Mouse (Mus musculus) lung, embryonic 16.5 days (tissue): ENCODE data around the gene Pla2g10. TPM values are rescaled to one million over a fixed set of nuclear protein-coding genes. Genes with fewer than 3 reads are reported as not detected.
"Not testable (repeated sequence)": the region's sequence is repeated elsewhere in the genome, so short reads cannot be mapped to it uniquely, and the experiment has no call there.

Experiments used
- ATAC-seq: fragments of 200-750 bp; cut with Nextera tagmentation; 2 replicates; pipeline ENCODE4 v1.8.0; 2017; ENCODE audit warnings: low read depth, mild to moderate bottlenecking, moderate library complexity
- H3K27ac ChIP-seq: fragments of 300-500 bp; sonication (generic); 2 replicates; pipeline ENCODE4 v1.5.1; 2014; ENCODE audit warnings: mild to moderate bottlenecking, control low read depth, low read length
- H3K27me3 ChIP-seq: fragments of 300-500 bp; sonication (generic); 2 replicates; pipeline ENCODE4 v1.6.1; 2014; ENCODE audit warnings: low read depth, low read length, mixed read lengths; ENCODE audit not compliant: control insufficient read depth, insufficient read depth
- H3K36me3 ChIP-seq: fragments of 300-500 bp; sonication (generic); 2 replicates; pipeline ENCODE4 v1.6.1; 2014; ENCODE audit warnings: low read length; ENCODE audit not compliant: control insufficient read depth, insufficient read depth
- H3K4me1 ChIP-seq: fragments of 300-500 bp; sonication (generic); replicated peaks from 2 replicates; pipeline ENCODE4 v1.6.1; 2014; ENCODE audit warnings: low read length, mixed read lengths; ENCODE audit not compliant: control insufficient read depth, insufficient read depth
- H3K4me2 ChIP-seq: fragments of 300-500 bp; sonication (generic); 2 replicates; pipeline ENCODE4 v1.6.1; 2014; ENCODE audit warnings: low read depth, low read length, control low read depth
- H3K4me3 ChIP-seq: fragments of 300-500 bp; sonication (generic); 2 replicates; pipeline ENCODE4 v1.5.1; 2014; ENCODE audit warnings: mild to moderate bottlenecking, low read length, control low read depth
- H3K9ac ChIP-seq: fragments of 300-500 bp; sonication (generic); 2 replicates; pipeline ENCODE4 v1.6.1; 2014; ENCODE audit warnings: low read length, control low read depth
- H3K9me3 ChIP-seq: fragments of 300-500 bp; sonication (generic); 2 replicates; pipeline ENCODE4 v1.6.1; 2016; ENCODE audit warnings: low read length; ENCODE audit not compliant: control insufficient read depth
- WGBS: fragments of 180-500 bp; shearing (Covaris S2); extraction: QIAGEN DNeasy Blood & Tissue Kit; methylation state at CpG from one replicate; pipeline ENCODE4 v1.1.7; 2014; 5-methylcytosine and 5-hydroxymethylcytosine counted together
- polyA plus RNA-seq: library from polyadenylated mRNA; unstranded; fragments of >200 nt; fragmentation: Nextera tagmentation; extraction: Ambion mirVana; gene quantifications from 2 replicates; pipeline ENCODE4 v1.2.1, GENCODE M21; 2015

Gene Pla2g10
- polyA plus RNA-seq, 1 experiment from 2014 or later, result 4.0 TPM

GRCm38 (mm10) chr16:13754400-13755190 is 23.8 kb upstream of the Pla2g10 start:
- under 1% methylated on average over 65 of the region's 65 CpGs for WGBS
- Histone ChIP-seq H3K27me3 (no peaks in the 10 kb centered on the region), H3K9ac (peak overlapping the region; percentile 76), H3K4me3 (peak overlapping the region; percentile 77), H3K4me2 (peak overlapping the region; percentile 98), H3K36me3 (no peaks in the 10 kb centered on the region), H3K9me3 (no peaks in the 10 kb centered on the region), H3K27ac (no peak overlapping the region), H3K4me1 (no peaks in the 10 kb centered on the region)
- peak; percentile 99 for ATAC-seq

GRCm38 (mm10) chr16:13753986-13754385 is 23.2 kb upstream of the Pla2g10 start:
- WGBS, result 52% methylated on average over 8 of the region's 8 CpGs

GRCm38 (mm10) chr16:13750626-13751025 is 19.8 kb upstream of the Pla2g10 start:
- Histone ChIP-seq H3K36me3 (no peaks in the 10 kb centered on the region), H3K4me3 (no peak overlapping the region), H3K4me2 (no peak overlapping the region), H3K9me3 (no peaks in the 10 kb centered on the region), H3K9ac (no peak overlapping the region), H3K27ac (no peak overlapping the region), H3K27me3 (no peaks in the 10 kb centered on the region), H3K4me1 (no peaks in the 10 kb centered on the region)
- ATAC-seq, result no peak
- 90% methylated on average over 13 of the region's 13 CpGs for WGBS

More at GRCm38 (mm10) chr16:13753986-13754385, 23.2 kb upstream of the Pla2g10 start:
- H3K4me1 ChIP-seq, result no peaks in the 10 kb centered on the region
- peak overlapping the region; percentile 77 for H3K4me3 ChIP-seq
- H3K27me3 ChIP-seq, result no peaks in the 10 kb centered on the region
- no peak overlapping the region for H3K9ac ChIP-seq
- no peak for ATAC-seq
- H3K36me3 ChIP-seq, result no peaks in the 10 kb centered on the region
- H3K9me3 ChIP-seq, result no peaks in the 10 kb centered on the region
- peak overlapping the region; percentile 98 for H3K4me2 ChIP-seq
- no peak overlapping the region for H3K27ac ChIP-seq

GRCm38 (mm10) chr16:13749981-13750380 is 19.2 kb upstream of the Pla2g10 start:
- Histone ChIP-seq H3K27ac (no peak overlapping the region), H3K4me2 (no peak overlapping the region), H3K27me3 (no peaks in the 10 kb centered on the region), H3K4me3 (no peak overlapping the region), H3K9me3 (no peaks in the 10 kb centered on the region), H3K4me1 (no peaks in the 10 kb centered on the region), H3K9ac (no peak overlapping the region), H3K36me3 (no peaks in the 10 kb centered on the region)
- no peak for ATAC-seq
- 50% methylated on average over 3 of the region's 3 CpGs for WGBS

DNA sequence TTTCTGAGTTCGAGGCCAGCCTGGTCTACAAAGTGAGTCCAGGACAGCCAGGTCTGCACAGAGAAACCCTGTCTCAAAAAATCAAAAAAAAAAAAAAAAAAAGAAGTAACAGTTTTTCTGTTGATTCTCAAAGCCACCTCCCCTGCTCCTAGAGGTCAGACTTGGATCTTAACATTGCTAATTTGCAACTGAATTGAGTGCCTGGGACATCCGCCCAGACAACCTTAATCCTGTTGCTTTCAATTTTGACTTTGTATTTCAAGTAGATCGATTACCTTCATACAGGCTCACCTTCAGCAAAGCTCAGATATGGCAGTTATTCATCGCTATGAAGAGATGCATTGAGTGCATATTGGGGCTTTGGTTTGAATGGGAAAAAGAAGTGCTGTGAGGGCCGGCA is 18.5 kb upstream of the Pla2g10 start:
- Histone ChIP-seq H3K4me1 (no peaks in the 10 kb centered on the region), H3K36me3 (no peaks in the 10 kb centered on the region), H3K4me2 (no peak overlapping the region), H3K4me3 (no peak overlapping the region), H3K27me3 (no peaks in the 10 kb centered on the region), H3K9ac (no peak overlapping the region), H3K9me3 (no peaks in the 10 kb centered on the region), H3K27ac (no peak overlapping the region)
- WGBS, result 65% methylated on average over 5 of the region's 5 CpGs
- ATAC-seq, result no peak

- 25% methylated on average over 10 of the region's 10 CpGs for WGBS
- not testable (repeated sequence) for ATAC-seq, H3K36me3 ChIP-seq, H3K9ac ChIP-seq, H3K4me1 ChIP-seq, H3K27me3 ChIP-seq, H3K4me2 ChIP-seq, H3K4me3 ChIP-seq, H3K27ac ChIP-seq, H3K9me3 ChIP-seq
Measured at GRCm38 (mm10) chr16:13748813-13749212, 18.0 kb upstream of the Pla2g10 start.

DNA sequence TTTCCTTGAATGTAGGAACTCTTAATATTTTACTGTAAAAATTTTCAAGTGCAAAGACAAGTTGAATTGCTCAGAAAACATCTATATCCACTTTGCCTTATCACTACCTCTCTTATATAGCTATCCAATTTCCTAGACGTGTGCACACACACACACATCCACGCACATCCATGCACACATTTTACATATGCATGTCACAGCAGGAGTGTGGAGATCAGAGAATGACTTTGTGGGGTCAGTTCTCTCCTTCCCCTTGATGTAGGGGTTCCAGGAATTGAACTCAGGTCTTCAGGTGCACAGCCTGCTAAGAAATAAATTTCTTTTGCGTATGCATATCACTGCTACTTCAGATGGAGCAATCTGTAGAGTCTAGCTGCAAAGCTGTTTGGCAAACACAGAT is 17.3 kb upstream of the Pla2g10 start:
- 64% methylated on average over 3 of the region's 3 CpGs for WGBS
- Histone ChIP-seq H3K27ac (no peak overlapping the region), H3K4me3 (no peak overlapping the region), H3K27me3 (no peaks in the 10 kb centered on the region), H3K4me1 (no peaks in the 10 kb centered on the region), H3K4me2 (no peak overlapping the region), H3K9me3 (no peaks in the 10 kb centered on the region), H3K9ac (no peak overlapping the region), H3K36me3 (no peaks in the 10 kb centered on the region)
- ATAC-seq, result no peak

DNA sequence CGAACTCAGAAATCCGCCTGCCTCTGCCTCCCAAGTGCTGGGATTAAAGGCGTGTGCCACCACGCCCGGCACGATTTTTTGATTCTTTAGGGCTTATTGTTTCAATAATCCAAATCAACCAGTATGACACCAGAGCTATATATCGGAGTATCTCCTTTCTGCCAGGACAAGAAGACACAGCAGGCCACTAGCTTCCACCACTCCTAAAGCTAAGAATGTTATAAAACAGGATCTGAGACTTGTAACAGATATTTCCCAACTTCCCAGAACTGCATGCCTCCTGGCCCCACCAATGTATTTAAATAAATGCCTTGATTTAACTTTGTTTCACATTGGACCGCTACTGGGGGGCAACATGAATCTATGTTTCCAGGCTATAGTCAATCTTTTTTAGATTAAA is 16.9 kb upstream of the Pla2g10 start:
- H3K27ac ChIP-seq, result no peak overlapping the region
- H3K36me3 ChIP-seq, result no peaks in the 10 kb centered on the region
- no peaks in the 10 kb centered on the region for H3K4me1 ChIP-seq
- no peak overlapping the region for H3K4me3 ChIP-seq
- 89% methylated on average over 8 of the region's 8 CpGs for WGBS
- no peak overlapping the region for H3K9ac ChIP-seq
- ATAC-seq, result no peak
- H3K9me3 ChIP-seq, result no peaks in the 10 kb centered on the region
- H3K4me2 ChIP-seq, result no peak overlapping the region
- no peaks in the 10 kb centered on the region for H3K27me3 ChIP-seq

DNA sequence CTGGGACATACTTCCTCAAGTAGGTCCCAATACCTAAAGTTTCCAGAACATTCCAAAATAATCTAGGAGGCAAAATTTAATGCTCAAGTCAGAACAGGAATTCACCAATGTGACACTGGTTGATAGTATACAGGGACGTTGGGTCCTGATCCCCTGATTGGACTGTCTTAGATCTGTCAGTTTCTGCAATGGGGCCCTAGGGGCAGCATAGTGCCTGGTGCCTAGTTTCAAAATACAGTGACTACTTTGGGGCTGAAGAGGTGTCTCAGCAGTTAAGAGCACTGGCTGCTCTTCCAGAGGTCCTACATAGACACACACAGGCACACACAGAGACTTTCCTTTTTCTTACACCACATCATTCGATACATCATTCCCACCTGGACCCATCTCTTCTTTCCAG is 10.1 kb upstream of the Pla2g10 start:
- WGBS, result 60% methylated on average over 2 of the region's 2 CpGs
- Histone ChIP-seq H3K27me3 (no peaks in the 10 kb centered on the region), H3K4me2 (no peak overlapping the region), H3K27ac (no peak overlapping the region), H3K9me3 (no peaks in the 10 kb centered on the region), H3K4me3 (no peak overlapping the region), H3K36me3 (no peaks in the 10 kb centered on the region), H3K9ac (no peak overlapping the region), H3K4me1 (no peaks in the 10 kb centered on the region)
- ATAC-seq, result no peak
